Comparison of ENCODE assay signal across 11 mouse cellular contexts in genomic region chr4:24796229-24796628, GRCm38 (mm10). TPM values are rescaled to one million over a fixed set of nuclear protein-coding genes. Genes with fewer than 3 reads are reported as not detected.
DNase-seq lines count a peak whose midpoint lies in the region; ATAC-seq lines count a peak whose summit lies in the region.
"Had no signal": no experiment of that assay in that cellular context is flagged by ENCODE, and none has a peak within 500 bp of the region (broad histone marks: within the 10 kb centered on the region; RNA-seq: fewer than 3 reads in every experiment).

No protein-coding gene starts in this region.

- 41% methylated on average over 1 of the region's 1 CpGs for whole genome bisulfite sequencing in forebrain, embryonic 14.5 days
- WGBS in forebrain, embryonic 13.5 days = 74% methylated on average over 1 of the region's 1 CpGs
- 69% methylated on average over 1 of the region's 1 CpGs for WGBS in kidney, embryonic 15.5 days
- 70% methylated on average over 1 of the region's 1 CpGs for WGBS in intestine, embryonic 15.5 days

- H3K4me1 ChIP-seq in forebrain, embryonic 14.5 days (ENCODE audit: control insufficient read depth, insufficient read depth, low read length) = peaks cover 7% of the 10 kb centered on the region
- H3K4me1 ChIP-seq in forebrain, embryonic 13.5 days = peaks cover 17% of the 10 kb centered on the region
- H3K4me1 ChIP-seq in kidney, embryonic 15.5 days = no peaks in the 10 kb centered on the region
- no peaks in the 10 kb centered on the region for H3K4me1 ChIP-seq in intestine, embryonic 15.5 days (replicated peaks)

- H3K27ac ChIP-seq in forebrain, embryonic 14.5 days (ENCODE audit: low read depth, low read length) = no peak overlapping the region
- H3K27ac ChIP-seq in forebrain, embryonic 13.5 days = no peak overlapping the region
- no peak overlapping the region for H3K27ac ChIP-seq in kidney, embryonic 15.5 days
- no peak overlapping the region for H3K27ac ChIP-seq in intestine, embryonic 15.5 days
- H3K27ac ChIP-seq: layer of hippocampus, adult 2 months had no signal

- no peaks in the 10 kb centered on the region for H3K36me3 ChIP-seq in forebrain, embryonic 14.5 days (ENCODE audit: control insufficient read depth, insufficient read depth, low read length)
- no peaks in the 10 kb centered on the region for H3K36me3 ChIP-seq in forebrain, embryonic 13.5 days (ENCODE audit: poor library complexity, severe bottlenecking)
- no peaks in the 10 kb centered on the region for H3K36me3 ChIP-seq in kidney, embryonic 15.5 days
- H3K36me3 ChIP-seq in intestine, embryonic 15.5 days = no peaks in the 10 kb centered on the region

- peak; percentile 8 for DNase-seq in forebrain, embryonic 14.5 days (ENCODE audit: low spot score)
- DNase-seq in kidney, postnatal 10 days = peak; percentile 35
- DNase-seq in Muller cell, postnatal 12 days (ENCODE audit: inconsistent ontology term) = peak; percentile 50
- DNase-seq in cerebellum, adult 9-11 months = peak; percentile 70
- DNase-seq: B cell, adult 2 months had no signal

- no peak for ATAC-seq in forebrain, embryonic 14.5 days
- ATAC-seq in forebrain, embryonic 13.5 days = no peak
- no peak for ATAC-seq in kidney, embryonic 15.5 days (replicated peaks; ENCODE audit: low FRiP score)
- no peak for ATAC-seq in intestine, embryonic 15.5 days
- ATAC-seq in CD4-positive, CD25-positive, alpha-beta regulatory T cell, adult 4 months = no peak

- no peak overlapping the region for H3K4me2 ChIP-seq in forebrain, embryonic 14.5 days (ENCODE audit: low read length)
- no peak overlapping the region for H3K4me2 ChIP-seq in forebrain, embryonic 13.5 days
- no peak overlapping the region for H3K4me2 ChIP-seq in kidney, embryonic 15.5 days
- no peak overlapping the region for H3K4me2 ChIP-seq in intestine, embryonic 15.5 days (replicated peaks)

- H3K27me3 ChIP-seq in forebrain, embryonic 14.5 days (replicated peaks; ENCODE audit: control insufficient read depth, insufficient read depth, low read length) = no peaks in the 10 kb centered on the region
- H3K27me3 ChIP-seq in forebrain, embryonic 13.5 days = no peaks in the 10 kb centered on the region
- H3K27me3 ChIP-seq in kidney, embryonic 15.5 days = no peaks in the 10 kb centered on the region
- no peaks in the 10 kb centered on the region for H3K27me3 ChIP-seq in intestine, embryonic 15.5 days (replicated peaks)

- H3K9me3 ChIP-seq in forebrain, embryonic 14.5 days (replicated peaks; ENCODE audit: control insufficient read depth, low read length) = no peaks in the 10 kb centered on the region
- no peaks in the 10 kb centered on the region for H3K9me3 ChIP-seq in forebrain, embryonic 13.5 days (replicated peaks)
- no peaks in the 10 kb centered on the region for H3K9me3 ChIP-seq in kidney, embryonic 15.5 days (replicated peaks)
- H3K9me3 ChIP-seq in intestine, embryonic 15.5 days = no peaks in the 10 kb centered on the region

- H3K9ac ChIP-seq in forebrain, embryonic 14.5 days (ENCODE audit: low read length) = no peak overlapping the region
- H3K9ac ChIP-seq in forebrain, embryonic 13.5 days = no peak overlapping the region
- no peak overlapping the region for H3K9ac ChIP-seq in kidney, embryonic 15.5 days
- no peak overlapping the region for H3K9ac ChIP-seq in intestine, embryonic 15.5 days

- H3K4me3 ChIP-seq in forebrain, embryonic 14.5 days (ENCODE audit: low read depth, low read length) = no peak overlapping the region
- no peak overlapping the region for H3K4me3 ChIP-seq in forebrain, embryonic 13.5 days
- no peak overlapping the region for H3K4me3 ChIP-seq in kidney, embryonic 15.5 days (replicated peaks)
- no peak overlapping the region for H3K4me3 ChIP-seq in intestine, embryonic 15.5 days (replicated peaks)
- H3K4me3 ChIP-seq: erythroblast, embryonic 14.5 days; layer of hippocampus, adult 2 months had no signal

RNA-seq across cellular contexts. Expression of gene Klhl32, which starts 54.7 kb away (rescaled TPM):
- 12.0 and 16.6 TPM in 2 replicates for polyA plus RNA-seq in forebrain, embryonic 14.5 days (2014; fragmentation: Nextera tagmentation; extraction: Ambion mirVana)
- polyA plus RNA-seq in forebrain, embryonic 13.5 days (2015; fragmentation: Nextera tagmentation; extraction: Ambion mirVana) = 12.3 and 16.7 TPM in 2 replicates
- 3.1 TPM in 2 replicates for polyA plus RNA-seq in kidney, embryonic 15.5 days (2015; fragmentation: Nextera tagmentation; extraction: Ambion mirVana)
- polyA plus RNA-seq in intestine, embryonic 15.5 days (2015; fragmentation: Nextera tagmentation; extraction: Ambion mirVana) = 3.6 and 3.9 TPM in 2 replicates
- under 1 TPM; 0.10 to 0.27 TPM for polyA plus RNA-seq in CD4-positive, CD25-positive, alpha-beta regulatory T cell, adult 4 months (2017; shearing (Covaris generic))

Comparison
In these comparisons a context has a peak if more than half of its experiments do, and no peak if none do; other contexts are left out.
1. DNase-seq: peak in every context shown above with its lines; median percentile 70 in cerebellum, adult 9-11 months; 50 in Muller cell, postnatal 12 days; 35 in kidney, postnatal 10 days; 8 in forebrain, embryonic 14.5 days.